In the genomic region with DNA sequence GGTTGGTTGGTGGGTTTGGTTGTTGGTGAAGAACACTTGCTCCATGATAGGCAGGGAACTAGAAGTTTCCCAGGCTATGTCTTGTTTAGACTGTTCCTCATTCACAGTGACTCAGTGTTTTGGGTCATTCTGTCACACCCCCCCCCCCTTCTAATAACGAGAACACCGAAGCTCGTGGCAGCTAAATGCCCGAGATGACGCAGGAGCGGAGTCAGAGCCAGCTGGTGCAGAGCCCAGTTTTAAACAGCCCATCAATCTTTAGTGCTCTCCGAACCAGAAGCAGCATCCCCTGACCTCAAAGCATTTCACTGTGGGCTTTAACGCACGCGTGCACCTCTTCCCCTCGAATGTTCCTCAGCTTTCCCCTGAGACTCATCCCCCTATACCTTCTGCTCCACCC, we compare ENCODE assay signal across 9 mouse cellular contexts. TPM values are rescaled to one million over a fixed set of nuclear protein-coding genes. Genes with fewer than 3 reads are reported as not detected.
DNase-seq lines count a peak whose midpoint lies in the region; ATAC-seq and TF ChIP-seq lines count a peak whose summit lies in the region.
"Had no signal": no experiment of that assay in that cellular context is flagged by ENCODE, and none has a peak within 500 bp of the region (broad histone marks: within the 10 kb centered on the region; RNA-seq: fewer than 3 reads in every experiment).

No protein-coding gene starts in this region.

- no peak overlapping the region for H3K4me2 ChIP-seq in heart, postnatal 0 days (ENCODE audit: low read depth, low read length)
- H3K4me2 ChIP-seq in lung, embryonic 14.5 days = no peak overlapping the region
- no peak overlapping the region for H3K4me2 ChIP-seq in stomach, embryonic 16.5 days (ENCODE audit: low read depth, low read length)

- no peak for TF ChIP-seq CTCF in heart, postnatal 0 days (IDR thresholded peaks at IDR 0.05; ENCODE audit: low read depth)
- no peak for TF ChIP-seq CTCF in lung, embryonic 14.5 days (IDR thresholded peaks at IDR 0.05; ENCODE audit: low read depth)

- 52% methylated on average over 11 of the region's 11 CpGs for WGBS in heart, postnatal 0 days
- WGBS in lung, embryonic 14.5 days = 42% methylated on average over 11 of the region's 11 CpGs
- 26% methylated on average over 11 of the region's 11 CpGs for WGBS in stomach, embryonic 16.5 days

- TF ChIP-seq EP300 in heart, postnatal 0 days (IDR thresholded peaks at IDR 0.05; ENCODE audit: low read depth) = no peak

- ATAC-seq in heart, postnatal 0 days (ENCODE audit: insufficient read depth, low read depth) = no peak
- peak; percentile 63; the same call in 1 of the 2 replicates for ATAC-seq in lung, embryonic 14.5 days (ENCODE audit: insufficient read depth)
- ATAC-seq in stomach, embryonic 16.5 days (ENCODE audit: insufficient read depth, low FRiP score) = peak; percentile 46; the same call in 1 of the 2 replicates
- ATAC-seq in CD4-positive, CD25-positive, alpha-beta regulatory T cell, adult 4 months = no peak

- DNase-seq in heart, postnatal 0 days (ENCODE audit: low spot score) = peak; percentile 16
- DNase-seq in heart, adult 11 months = no peak
- peak; percentile 33 to 45 for DNase-seq in B cell, adult 2 months
- DNase-seq in brain, adult 2 months (ENCODE audit: low read depth, low spot score) = peak; percentile 84
- DNase-seq in lung, embryonic 14.5 days = peak; percentile 81
- no peak for DNase-seq in urinary bladder, postnatal 4 days (ENCODE audit: low spot score in 2 of 2)

- no peak overlapping the region for H3K4me3 ChIP-seq in heart, postnatal 0 days (ENCODE audit: low read depth, low read length)
- H3K4me3 ChIP-seq in lung, embryonic 14.5 days (ENCODE audit: low read depth, low read length) = no peak overlapping the region
- no peak overlapping the region for H3K4me3 ChIP-seq in stomach, embryonic 16.5 days (replicated peaks; ENCODE audit: low read length)

- no peaks in the 10 kb centered on the region for H3K27me3 ChIP-seq in heart, postnatal 0 days (ENCODE audit: control insufficient read depth, insufficient read depth, low read length)
- no peaks in the 10 kb centered on the region for H3K27me3 ChIP-seq in lung, embryonic 14.5 days (ENCODE audit: insufficient read depth, low read length)
- no peaks in the 10 kb centered on the region for H3K27me3 ChIP-seq in stomach, embryonic 16.5 days (ENCODE audit: control insufficient read depth, insufficient read depth, low read length)

- no peaks in the 10 kb centered on the region for H3K9me3 ChIP-seq in heart, postnatal 0 days (replicated peaks; ENCODE audit: control insufficient read depth, low read length)
- H3K9me3 ChIP-seq in lung, embryonic 14.5 days (ENCODE audit: low read depth, low read length) = no peaks in the 10 kb centered on the region
- no peaks in the 10 kb centered on the region for H3K9me3 ChIP-seq in stomach, embryonic 16.5 days (replicated peaks; ENCODE audit: control insufficient read depth, low read length)

- H3K36me3 ChIP-seq in heart, postnatal 0 days (replicated peaks; ENCODE audit: control insufficient read depth, insufficient read depth, low read length) = no peaks in the 10 kb centered on the region
- H3K36me3 ChIP-seq in lung, embryonic 14.5 days (ENCODE audit: insufficient read depth) = no peaks in the 10 kb centered on the region
- no peaks in the 10 kb centered on the region for H3K36me3 ChIP-seq in stomach, embryonic 16.5 days (ENCODE audit: control insufficient read depth, insufficient read depth, low read length)
- H3K36me3 ChIP-seq: G1E had no signal

- no peaks in the 10 kb centered on the region for H3K4me1 ChIP-seq in heart, postnatal 0 days (ENCODE audit: control insufficient read depth, insufficient read depth)
- no peaks in the 10 kb centered on the region for H3K4me1 ChIP-seq in lung, embryonic 14.5 days (ENCODE audit: insufficient read depth)
- peaks cover 6% of the 10 kb centered on the region for H3K4me1 ChIP-seq in stomach, embryonic 16.5 days (ENCODE audit: control insufficient read depth, insufficient read depth, low read length)

- H3K9ac ChIP-seq in heart, postnatal 0 days (replicated peaks; ENCODE audit: low read depth, low read length) = no peak overlapping the region
- H3K9ac ChIP-seq in lung, embryonic 14.5 days = no peak overlapping the region
- H3K9ac ChIP-seq in stomach, embryonic 16.5 days (ENCODE audit: low read length) = no peak overlapping the region

- H3K27ac ChIP-seq in heart, postnatal 0 days (ENCODE audit: low read depth) = no peak overlapping the region
- H3K27ac ChIP-seq in lung, embryonic 14.5 days (ENCODE audit: low read depth) = no peak overlapping the region
- H3K27ac ChIP-seq in stomach, embryonic 16.5 days (ENCODE audit: low read length) = peak overlapping the region; percentile 63; the same call in 1 of the 2 replicates

RNA-seq across cellular contexts. Expression of gene Sorl1, which starts 29.3 kb away (rescaled TPM):
- total RNA-seq in heart, postnatal 0 days (2014; rRNA removed; ENCODE audit: low replicate concordance) = 3.2 and 12.9 TPM in 2 replicates
- 0.59 and 1.1 TPM in 2 replicates for polyA plus RNA-seq in heart, postnatal 0 days (2015; fragmentation: Nextera tagmentation; extraction: Ambion mirVana)
- 15.3 and 19.8 TPM in 2 replicates for polyA plus RNA-seq in lung, embryonic 14.5 days (2014; fragmentation: Nextera tagmentation; extraction: Ambion mirVana)
- polyA plus RNA-seq in stomach, embryonic 16.5 days (2015; fragmentation: Nextera tagmentation; extraction: Ambion mirVana) = 12.0 and 12.9 TPM in 2 replicates
- polyA plus RNA-seq in CD4-positive, CD25-positive, alpha-beta regulatory T cell, adult 4 months (2017; shearing (Covaris generic)) = 10 to 100 TPM; 26.9 to 33.5 TPM

Comparison
In these comparisons a context has a peak if more than half of its experiments do, and no peak if none do; other contexts are left out.
1. DNase-seq: peak in heart, postnatal 0 days (single experiment), B cell, adult 2 months (2 of 2), brain, adult 2 months (single experiment) and lung, embryonic 14.5 days (single experiment); none in heart, adult 11 months (single experiment) and urinary bladder, postnatal 4 days (0 of 2).
2. ATAC-seq: peak in lung, embryonic 14.5 days (single experiment) and stomach, embryonic 16.5 days (single experiment); none in heart, postnatal 0 days (single experiment) and CD4-positive, CD25-positive, alpha-beta regulatory T cell, adult 4 months (single experiment).